Mouse (Mus musculus): ENCODE data around the gene Macrod2.

DNA sequence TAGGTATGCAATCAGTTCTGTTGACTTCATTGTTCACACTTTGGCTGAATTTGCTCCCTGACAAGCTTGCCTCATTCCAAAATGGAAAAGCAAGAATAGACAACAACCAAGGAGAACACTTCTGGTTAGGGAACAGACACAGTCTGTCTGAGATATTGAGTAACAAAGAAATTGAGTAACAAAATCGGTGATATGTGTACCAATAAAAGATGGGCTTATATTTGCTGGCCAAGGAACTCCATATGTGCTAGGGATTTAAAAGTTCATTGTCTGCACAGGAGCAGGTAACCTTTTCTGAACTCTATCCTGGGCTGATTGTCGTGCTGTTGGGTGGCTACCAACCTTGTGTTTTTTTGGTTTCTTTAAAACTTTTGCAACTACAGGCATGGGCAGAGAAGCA, 817.2 kb downstream of the Macrod2 start:
- TF ChIP-seq CTCF (IDR thresholded peaks at IDR 0.05; ENCODE audit: control insufficient read depth, insufficient read depth, insufficient read length) (no peak), MAX (IDR thresholded peaks at IDR 0.05) (no peak), USF1 (IDR thresholded peaks at IDR 0.05; ENCODE audit: low read depth) (no peak), MYOG (IDR thresholded peaks at IDR 0.05; ENCODE audit: control insufficient read depth, extremely low read depth, insufficient read length) (no peak), MYOD1 (IDR thresholded peaks at IDR 0.05; ENCODE audit: control insufficient read depth, insufficient read length, low read depth) (no peak)

All from C2C12 (cell line).